In genomic region chr9:96699276-96700035, GRCm38 (mm10) we compare ENCODE assay signal across 17 mouse cellular contexts. TPM values are rescaled to one million over a fixed set of nuclear protein-coding genes. Genes with fewer than 3 reads are reported as not detected.
DNase-seq lines count a peak whose midpoint lies in the region; ATAC-seq and TF ChIP-seq lines count a peak whose summit lies in the region.
"Had no signal": no experiment of that assay in that cellular context is flagged by ENCODE, and none has a peak within 500 bp of the region (broad histone marks: within the 10 kb centered on the region; RNA-seq: fewer than 3 reads in every experiment).

No protein-coding gene starts in this region.

- no peak for TF ChIP-seq POLR2A in brain, embryonic 14.5 days (IDR thresholded peaks at IDR 0.05; ENCODE audit: borderline replicate concordance, extremely low read depth, insufficient read depth, insufficient read length, poor library complexity, severe bottlenecking)

- H3K4me3 ChIP-seq in kidney, postnatal 0 days (replicated peaks; ENCODE audit: low read depth, low read length), result no peak overlapping the region
- no peak overlapping the region for H3K4me3 ChIP-seq in kidney, embryonic 15.5 days (replicated peaks)
- no peak overlapping the region for H3K4me3 ChIP-seq in forebrain, embryonic 10.5 days
- H3K4me3 ChIP-seq: embryonic facial prominence, embryonic 12.5 days; hindbrain, embryonic 12.5 days; limb, embryonic 10.5 days; liver, embryonic 15.5 days had no signal

- H3K9ac ChIP-seq in kidney, postnatal 0 days (ENCODE audit: low read depth, low read length), result no peak overlapping the region
- H3K9ac ChIP-seq in kidney, embryonic 15.5 days, result no peak overlapping the region
- H3K9ac ChIP-seq: embryonic facial prominence, embryonic 12.5 days; hindbrain, embryonic 12.5 days; liver, embryonic 15.5 days had no signal

- H3K27me3 ChIP-seq in kidney, postnatal 0 days (ENCODE audit: insufficient read depth, low read length), result no peaks in the 10 kb centered on the region
- no peaks in the 10 kb centered on the region for H3K27me3 ChIP-seq in kidney, embryonic 15.5 days
- no peaks in the 10 kb centered on the region for H3K27me3 ChIP-seq in forebrain, embryonic 10.5 days (ENCODE audit: poor library complexity, severe bottlenecking)
- H3K27me3 ChIP-seq: embryonic facial prominence, embryonic 12.5 days; hindbrain, embryonic 12.5 days; liver, embryonic 15.5 days had no signal

- 98% methylated on average over 6 of the region's 6 CpGs for WGBS in kidney, postnatal 0 days
- 96% methylated on average over 6 of the region's 6 CpGs for WGBS in kidney, embryonic 15.5 days
- WGBS in forebrain, embryonic 10.5 days, result 96% methylated on average over 6 of the region's 6 CpGs

- TF ChIP-seq CTCF in kidney, postnatal 0 days (IDR thresholded peaks at IDR 0.05; ENCODE audit: low read depth), result peak; percentile 41; the same call in 1 of the 2 replicates
- peak; percentile 6; the same call in 1 of the 2 replicates for TF ChIP-seq CTCF in brain, embryonic 14.5 days (IDR thresholded peaks at IDR 0.05; ENCODE audit: borderline replicate concordance, extremely low read depth, insufficient read depth, insufficient read length)

- peaks cover 14% of the 10 kb centered on the region for H3K36me3 ChIP-seq in kidney, postnatal 0 days (ENCODE audit: insufficient read depth, low read length)
- peaks cover 34% of the 10 kb centered on the region for H3K36me3 ChIP-seq in kidney, embryonic 15.5 days
- peaks cover 20% of the 10 kb centered on the region for H3K36me3 ChIP-seq in forebrain, embryonic 10.5 days (replicated peaks)

- H3K4me2 ChIP-seq in kidney, postnatal 0 days (ENCODE audit: low read length), result no peak overlapping the region
- H3K4me2 ChIP-seq in kidney, embryonic 15.5 days, result no peak overlapping the region
- H3K4me2 ChIP-seq: embryonic facial prominence, embryonic 12.5 days; hindbrain, embryonic 12.5 days; liver, embryonic 15.5 days had no signal

- DNase-seq in kidney, postnatal 0 days (ENCODE audit: low spot score), result no peak
- DNase-seq in B cell, adult 2 months, result peak; percentile 16 to 20
- no peak for DNase-seq in brain, embryonic 14.5 days (ENCODE audit: low read depth)
- no peak for DNase-seq in thymus, postnatal 14 days
- DNase-seq in forebrain, embryonic 10.5 days (ENCODE audit: extremely low spot score, low spot score), result no peak
- DNase-seq: kidney, adult 18-20 months; kidney, postnatal 36 days; layer of hippocampus, postnatal 36 days; midbrain, embryonic 14.5 days; thymus, postnatal 4 days had no signal

- ATAC-seq in kidney, postnatal 0 days (replicated peaks; ENCODE audit: low FRiP score, low read depth), result no peak
- no peak for ATAC-seq in kidney, embryonic 15.5 days (replicated peaks; ENCODE audit: low FRiP score)
- peak; percentile 19 for ATAC-seq in CD4-positive, CD25-positive, alpha-beta regulatory T cell, adult 4 months

- H3K4me1 ChIP-seq in kidney, postnatal 0 days (replicated peaks; ENCODE audit: insufficient read depth, low read length), result no peaks in the 10 kb centered on the region
- peaks cover 6% of the 10 kb centered on the region; the same call in 1 of the 2 replicates for H3K4me1 ChIP-seq in kidney, embryonic 15.5 days
- H3K4me1 ChIP-seq in forebrain, embryonic 10.5 days, result no peaks in the 10 kb centered on the region
- H3K4me1 ChIP-seq: liver, embryonic 15.5 days had no signal

- H3K9me3 ChIP-seq in kidney, postnatal 0 days (replicated peaks; ENCODE audit: low read length), result no peaks in the 10 kb centered on the region
- peaks cover 5% of the 10 kb centered on the region; the same call in 1 of the 2 replicates for H3K9me3 ChIP-seq in kidney, embryonic 15.5 days (replicated peaks)
- H3K9me3 ChIP-seq in forebrain, embryonic 10.5 days, result peaks cover 10% of the 10 kb centered on the region; the same call in 1 of the 2 replicates
- H3K9me3 ChIP-seq: liver, embryonic 15.5 days had no signal

- H3K27ac ChIP-seq in kidney, postnatal 0 days, result no peak overlapping the region
- H3K27ac ChIP-seq in kidney, embryonic 15.5 days, result no peak overlapping the region
- no peak overlapping the region for H3K27ac ChIP-seq in forebrain, embryonic 10.5 days
- H3K27ac ChIP-seq: embryonic facial prominence, embryonic 12.5 days; hindbrain, embryonic 12.5 days; limb, embryonic 10.5 days; liver, embryonic 15.5 days; macrophage had no signal

RNA-seq across cellular contexts. Expression of gene Zbtb38, which starts 53.2 kb away (rescaled TPM):
- 28.3 and 28.5 TPM in 2 replicates for polyA plus RNA-seq in kidney, postnatal 0 days (2015; fragmentation: Nextera tagmentation; extraction: Ambion mirVana)
- polyA plus RNA-seq in kidney, embryonic 15.5 days (2015; fragmentation: Nextera tagmentation; extraction: Ambion mirVana), result 20.6 TPM in 2 replicates
- polyA plus RNA-seq in CD4-positive, CD25-positive, alpha-beta regulatory T cell, adult 4 months (2017; shearing (Covaris generic)), result 10 to 100 TPM; 80.3 to 85.0 TPM
- 8.3 and 15.0 TPM in 2 replicates for polyA plus RNA-seq in brain, embryonic 14.5 days (2012; rRNA removed)
- 9.0 and 9.4 TPM in 2 replicates for polyA plus RNA-seq in forebrain, embryonic 10.5 days (2016; fragmentation: Nextera tagmentation; extraction: Ambion mirVana)

Comparison
In these comparisons a context has a peak if more than half of its experiments do, and no peak if none do; other contexts are left out.
1. DNase-seq: peak in B cell, adult 2 months (2 of 2); none in kidney, postnatal 0 days (single experiment), brain, embryonic 14.5 days (single experiment), thymus, postnatal 14 days (single experiment) and forebrain, embryonic 10.5 days (single experiment).